Mouse (Mus musculus): ENCODE results near the gene Ier2. TPM values are rescaled to one million over a fixed set of nuclear protein-coding genes. Genes with fewer than 3 reads are reported as not detected.
A peak's percentile ranks its signal among the peaks of the same experiment; 100 is the strongest.

Gene Ier2
- polyA plus RNA-seq, 1 experiment = 23.0 TPM

GRCm38 (mm10) chr8:84640617-84641294 lies 21.9 kb downstream of the Ier2 start:
- no peak overlapping the region for H3K27ac ChIP-seq (ENCODE audit: insufficient read depth, low read length)
- no peak for TF ChIP-seq POLR2A (IDR thresholded peaks at IDR 0.05; ENCODE audit: low read depth, low read length)
- no peak for TF ChIP-seq CTCF (IDR thresholded peaks at IDR 0.05; ENCODE audit: extremely low read depth, insufficient read depth, insufficient read length, insufficient replicate concordance)
- H3K4me3 ChIP-seq (ENCODE audit: extremely low read depth, insufficient read depth, insufficient read length) = no peak overlapping the region
- peaks cover 8% of the 10 kb centered on the region; the same call in 1 of the 2 replicates for H3K4me1 ChIP-seq (ENCODE audit: control insufficient read depth, insufficient read depth, insufficient read length)
- H3K27me3 ChIP-seq (ENCODE audit: control insufficient read depth, insufficient read depth, low read length) = no peaks in the 10 kb centered on the region
- 88% methylated on average over 7 of the region's 7 CpGs for WGBS
- no peak for DNase-seq (ENCODE audit: low read depth in 1 of 2, low spot score in 2 of 2)
- no peaks in the 10 kb centered on the region for H3K36me3 ChIP-seq (ENCODE audit: control insufficient read depth, insufficient read depth, low read length)

- Histone ChIP-seq H3K27ac (ENCODE audit: insufficient read depth, low read length) (no peak overlapping the region), H3K4me3 (ENCODE audit: extremely low read depth, insufficient read depth, insufficient read length) (peak overlapping the region; percentile 64; the same call in 1 of the 2 replicates)
Observed at GRCm38 (mm10) chr8:84640010-84640588, 22.6 kb downstream of the Ier2 start.

GRCm38 (mm10) chr8:84639162-84640009 lies 23.3 kb downstream of the Ier2 start:
- H3K36me3 ChIP-seq (ENCODE audit: control insufficient read depth, insufficient read depth, low read length) = no peaks in the 10 kb centered on the region
- peak overlapping the region; percentile 90 for H3K4me3 ChIP-seq (ENCODE audit: extremely low read depth, insufficient read depth, insufficient read length)
- DNase-seq (ENCODE audit: low read depth in 1 of 2, low spot score in 2 of 2) = peak; percentile 89
- under 1% methylated on average over 106 of the region's 106 CpGs for WGBS
- peak overlapping the region; percentile 88 for H3K27ac ChIP-seq (ENCODE audit: insufficient read depth, low read length)
- H3K4me1 ChIP-seq (ENCODE audit: control insufficient read depth, insufficient read depth, insufficient read length) = peaks cover 8% of the 10 kb centered on the region; the same call in 1 of the 2 replicates
- H3K27me3 ChIP-seq (ENCODE audit: control insufficient read depth, insufficient read depth, low read length) = no peaks in the 10 kb centered on the region
- peak; percentile 58; the same call in 1 of the 2 replicates for TF ChIP-seq POLR2A (IDR thresholded peaks at IDR 0.05; ENCODE audit: low read depth, low read length)
- TF ChIP-seq CTCF (IDR thresholded peaks at IDR 0.05; ENCODE audit: extremely low read depth, insufficient read depth, insufficient read length, insufficient replicate concordance) = peak; percentile 66

More at GRCm38 (mm10) chr8:84640010-84640588, 22.6 kb downstream of the Ier2 start:
- peaks cover 8% of the 10 kb centered on the region; the same call in 1 of the 2 replicates for H3K4me1 ChIP-seq (ENCODE audit: control insufficient read depth, insufficient read depth, insufficient read length)
- H3K27me3 ChIP-seq (ENCODE audit: control insufficient read depth, insufficient read depth, low read length) = no peaks in the 10 kb centered on the region
- no peak for DNase-seq (ENCODE audit: low read depth in 1 of 2, low spot score in 2 of 2)
- TF ChIP-seq POLR2A (IDR thresholded peaks at IDR 0.05; ENCODE audit: low read depth, low read length) (no peak), CTCF (IDR thresholded peaks at IDR 0.05; ENCODE audit: extremely low read depth, insufficient read depth, insufficient read length, insufficient replicate concordance) (no peak)
- WGBS = 35% methylated on average over 9 of the region's 9 CpGs
- H3K36me3 ChIP-seq (ENCODE audit: control insufficient read depth, insufficient read depth, low read length) = no peaks in the 10 kb centered on the region

- peak overlapping the region; percentile 90 for H3K4me3 ChIP-seq (ENCODE audit: extremely low read depth, insufficient read depth, insufficient read length)
- WGBS = under 1% methylated on average over 43 of the region's 52 CpGs
- H3K27ac ChIP-seq (ENCODE audit: insufficient read depth, low read length) = peak overlapping the region; percentile 88
- no peaks in the 10 kb centered on the region for H3K27me3 ChIP-seq (ENCODE audit: control insufficient read depth, insufficient read depth, low read length)
- no peaks in the 10 kb centered on the region for H3K36me3 ChIP-seq (ENCODE audit: control insufficient read depth, insufficient read depth, low read length)
- no peak for DNase-seq (ENCODE audit: low read depth in 1 of 2, low spot score in 2 of 2)
- H3K4me1 ChIP-seq (ENCODE audit: control insufficient read depth, insufficient read depth, insufficient read length) = peaks cover 8% of the 10 kb centered on the region; the same call in 1 of the 2 replicates
- no peak for TF ChIP-seq POLR2A (IDR thresholded peaks at IDR 0.05; ENCODE audit: low read depth, low read length)
Observed at GRCm38 (mm10) chr8:84638555-84639161, 24.0 kb downstream of the Ier2 start.

- Histone ChIP-seq H3K4me1 (ENCODE audit: control insufficient read depth, insufficient read depth, insufficient read length) (peaks cover 8% of the 10 kb centered on the region; the same call in 1 of the 2 replicates), H3K27ac (ENCODE audit: insufficient read depth, low read length) (peak overlapping the region; percentile 30; the same call in 1 of the 2 replicates), H3K27me3 (ENCODE audit: control insufficient read depth, insufficient read depth, low read length) (no peaks in the 10 kb centered on the region), H3K36me3 (ENCODE audit: control insufficient read depth, insufficient read depth, low read length) (no peaks in the 10 kb centered on the region), H3K4me3 (ENCODE audit: extremely low read depth, insufficient read depth, insufficient read length) (peak overlapping the region; percentile 90)
- TF ChIP-seq CTCF (IDR thresholded peaks at IDR 0.05; ENCODE audit: extremely low read depth, insufficient read depth, insufficient read length, insufficient replicate concordance) (no peak), POLR2A (IDR thresholded peaks at IDR 0.05; ENCODE audit: low read depth, low read length) (no peak)
- WGBS = 26% methylated on average over 8 of the region's 8 CpGs
- no peak for DNase-seq (ENCODE audit: low read depth in 1 of 2, low spot score in 2 of 2)
Observed at GRCm38 (mm10) chr8:84637946-84638554, 24.6 kb downstream of the Ier2 start.

- H3K27ac ChIP-seq (ENCODE audit: insufficient read depth, low read length) = no peak overlapping the region
- no peak for TF ChIP-seq CTCF (IDR thresholded peaks at IDR 0.05; ENCODE audit: extremely low read depth, insufficient read depth, insufficient read length, insufficient replicate concordance)
- TF ChIP-seq POLR2A (IDR thresholded peaks at IDR 0.05; ENCODE audit: low read depth, low read length) = no peak
- no peak overlapping the region for H3K4me3 ChIP-seq (ENCODE audit: extremely low read depth, insufficient read depth, insufficient read length)
- H3K27me3 ChIP-seq (ENCODE audit: control insufficient read depth, insufficient read depth, low read length) = no peaks in the 10 kb centered on the region
- DNase-seq (ENCODE audit: low read depth in 1 of 2, low spot score in 2 of 2) = no peak
- 95% methylated on average over 17 of the region's 17 CpGs for WGBS
- H3K4me1 ChIP-seq (ENCODE audit: control insufficient read depth, insufficient read depth, insufficient read length) = peaks cover 8% of the 10 kb centered on the region; the same call in 1 of the 2 replicates
- H3K36me3 ChIP-seq (ENCODE audit: control insufficient read depth, insufficient read depth, low read length) = no peaks in the 10 kb centered on the region
Observed at GRCm38 (mm10) chr8:84636051-84636691, 26.5 kb downstream of the Ier2 start.

Data from spleen, adult 2 months (tissue).